Mouse (Mus musculus) limb, embryonic 13.5 days (tissue): ENCODE results near the gene Prss53. TPM values are rescaled to one million over a fixed set of nuclear protein-coding genes. Genes with fewer than 3 reads are reported as not detected.

Experiments used
- ATAC-seq: fragments of 200-750 bp; cut with Nextera tagmentation; 2 replicates; pipeline ENCODE4 v1.8.0; 2017; ENCODE audit warnings: low read depth, moderate number of reproducible peaks, moderate TSS enrichment; ENCODE audit not compliant: low FRiP score
- H3K27ac ChIP-seq: fragments of 300-500 bp; sonication (generic); 2 replicates; pipeline ENCODE4 v1.5.1; 2015; ENCODE audit warnings: inconsistent platforms, mild to moderate bottlenecking, moderate library complexity
- H3K27me3 ChIP-seq: fragments of 300-500 bp; sonication (generic); 2 replicates; pipeline ENCODE4 v1.6.1; 2015; ENCODE audit warnings: mild to moderate bottlenecking, inconsistent platforms
- H3K36me3 ChIP-seq: fragments of 300-500 bp; sonication (generic); 2 replicates; pipeline ENCODE4 v1.6.1; 2015; ENCODE audit warnings: inconsistent platforms, mild to moderate bottlenecking, moderate library complexity
- H3K4me1 ChIP-seq: fragments of 300-500 bp; sonication (generic); 2 replicates; pipeline ENCODE4 v1.6.1; 2015; ENCODE audit warnings: inconsistent platforms
- H3K4me2 ChIP-seq: fragments of 300-500 bp; sonication (generic); replicated peaks from 2 replicates; pipeline ENCODE4 v1.6.1; 2015; ENCODE audit warnings: inconsistent platforms, mild to moderate bottlenecking, moderate library complexity
- H3K4me3 ChIP-seq: fragments of 300-500 bp; sonication (generic); 2 replicates; pipeline ENCODE4 v1.5.1; 2015; ENCODE audit warnings: moderate library complexity, mild to moderate bottlenecking, inconsistent platforms
- H3K9ac ChIP-seq: fragments of 300-500 bp; sonication (generic); 2 replicates; pipeline ENCODE4 v1.6.1; 2015; ENCODE audit warnings: mild to moderate bottlenecking, inconsistent platforms
- H3K9me3 ChIP-seq: fragments of 300-500 bp; sonication (generic); 2 replicates; pipeline ENCODE4 v1.6.1; 2016; ENCODE audit warnings: inconsistent platforms
- WGBS: fragments of 180-500 bp; shearing (Covaris S2); methylation state at CpG from one replicate; pipeline ENCODE4 v1.1.7; 2015; 5-methylcytosine and 5-hydroxymethylcytosine counted together
- polyA plus RNA-seq: library from polyadenylated mRNA; unstranded; fragments of >200 nt; fragmentation: Nextera tagmentation; extraction: Ambion mirVana; gene quantifications from 2 replicates; pipeline ENCODE4 v1.2.1, GENCODE M21; 2015

Gene Prss53
- polyA plus RNA-seq, 1 experiment from 2014 or later = 1.9 TPM

DNA sequence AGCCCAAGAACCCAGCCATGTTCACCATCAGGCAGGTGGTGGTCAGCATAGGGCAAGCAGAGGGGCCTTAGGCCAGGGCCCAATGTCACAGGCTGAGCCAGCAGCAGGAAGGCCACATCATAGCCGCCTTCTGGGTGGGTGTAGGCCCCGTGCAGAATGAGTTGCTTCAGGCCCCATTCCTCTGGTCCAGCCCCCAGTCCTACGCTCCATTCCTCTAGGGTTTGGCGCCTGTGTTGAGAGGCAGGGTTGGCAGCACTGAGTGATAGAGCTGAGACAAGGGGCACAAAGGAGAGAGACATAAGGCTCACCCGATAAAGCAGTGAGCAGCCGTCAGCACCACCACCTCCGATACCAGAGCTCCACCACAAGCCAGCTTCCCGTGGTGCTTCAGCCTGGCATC lies 3.6 kb downstream of the Prss53 start:
- Histone ChIP-seq H3K27ac (no peak overlapping the region), H3K9ac (no peak overlapping the region), H3K9me3 (no peaks in the 10 kb centered on the region), H3K27me3 (no peaks in the 10 kb centered on the region), H3K4me3 (no peak overlapping the region), H3K4me1 (peaks cover 30% of the 10 kb centered on the region), H3K36me3 (peaks cover 88% of the 10 kb centered on the region), H3K4me2 (no peak overlapping the region)
- 88% methylated on average over 8 of the region's 8 CpGs for WGBS
- no peak for ATAC-seq

DNA sequence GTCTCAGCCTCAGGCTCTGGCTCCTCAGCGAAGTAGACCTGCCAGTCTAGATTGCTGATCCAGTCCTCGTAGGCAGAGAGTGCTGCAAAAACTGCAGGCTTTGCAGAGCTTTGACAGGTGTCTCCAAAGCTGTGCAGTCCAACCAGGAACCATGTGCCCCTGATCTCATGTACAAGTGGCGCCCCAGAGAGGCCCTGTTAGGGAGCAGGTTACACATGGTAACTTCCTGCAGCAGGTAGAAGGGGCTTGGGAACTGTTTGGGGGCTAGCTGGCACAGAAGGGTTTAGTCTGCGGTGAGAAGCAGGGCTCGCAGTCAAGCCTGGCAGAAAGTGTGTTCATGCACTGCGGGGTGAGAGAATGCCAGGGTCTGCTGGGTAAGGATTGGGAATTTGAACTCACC lies 4.2 kb downstream of the Prss53 start:
- H3K9ac ChIP-seq = no peak overlapping the region

DNA sequence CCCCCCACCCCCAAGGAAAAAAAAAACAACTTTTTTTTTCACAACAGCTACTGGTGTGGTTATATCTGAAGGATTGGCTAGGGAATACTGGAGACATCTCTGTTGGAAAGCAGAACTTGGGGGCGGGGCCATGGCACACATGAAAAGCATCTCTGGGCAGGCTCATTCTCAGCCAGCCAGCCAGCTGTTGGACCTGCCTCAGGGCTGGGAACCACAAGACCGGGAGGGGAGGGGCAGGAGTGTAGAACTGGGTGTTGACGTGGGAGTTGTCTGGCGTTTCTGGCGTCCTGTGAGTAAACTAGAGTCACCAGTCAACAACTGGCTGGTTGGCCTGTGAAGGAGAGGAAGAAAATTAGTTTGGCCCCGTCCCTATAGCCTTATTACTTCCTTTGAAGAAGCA lies 4.8 kb downstream of the Prss53 start:
- Histone ChIP-seq H3K27me3 (no peaks in the 10 kb centered on the region), H3K9me3 (no peaks in the 10 kb centered on the region), H3K36me3 (peaks cover 90% of the 10 kb centered on the region), H3K4me1 (peaks cover 30% of the 10 kb centered on the region), H3K27ac (no peak overlapping the region), H3K4me2 (no peak overlapping the region), H3K9ac (no peak overlapping the region), H3K4me3 (no peak overlapping the region)
- WGBS = 62% methylated on average over 6 of the region's 6 CpGs
- ATAC-seq = no peak

More for the DNA sequence above, 4.2 kb downstream of the Prss53 start:
- H3K4me1 ChIP-seq = peaks cover 30% of the 10 kb centered on the region
- H3K27ac ChIP-seq = no peak overlapping the region
- no peaks in the 10 kb centered on the region for H3K27me3 ChIP-seq
- no peak overlapping the region for H3K4me3 ChIP-seq
- H3K4me2 ChIP-seq = no peak overlapping the region
- H3K9me3 ChIP-seq = no peaks in the 10 kb centered on the region
- peaks cover 90% of the 10 kb centered on the region for H3K36me3 ChIP-seq
- 88% methylated on average over 6 of the region's 6 CpGs for WGBS
- ATAC-seq = no peak

GRCm38 (mm10) chr7:127880431-127880830 lies 10.3 kb downstream of the Prss53 start:
- Histone ChIP-seq H3K9me3 (no peaks in the 10 kb centered on the region), H3K4me3 (no peak overlapping the region), H3K27ac (no peak overlapping the region), H3K9ac (no peak overlapping the region), H3K4me1 (peaks cover 34% of the 10 kb centered on the region), H3K36me3 (peaks cover 76% of the 10 kb centered on the region), H3K27me3 (no peaks in the 10 kb centered on the region), H3K4me2 (no peak overlapping the region)
- 89% methylated on average over 12 of the region's 12 CpGs for WGBS
- ATAC-seq = no peak

DNA sequence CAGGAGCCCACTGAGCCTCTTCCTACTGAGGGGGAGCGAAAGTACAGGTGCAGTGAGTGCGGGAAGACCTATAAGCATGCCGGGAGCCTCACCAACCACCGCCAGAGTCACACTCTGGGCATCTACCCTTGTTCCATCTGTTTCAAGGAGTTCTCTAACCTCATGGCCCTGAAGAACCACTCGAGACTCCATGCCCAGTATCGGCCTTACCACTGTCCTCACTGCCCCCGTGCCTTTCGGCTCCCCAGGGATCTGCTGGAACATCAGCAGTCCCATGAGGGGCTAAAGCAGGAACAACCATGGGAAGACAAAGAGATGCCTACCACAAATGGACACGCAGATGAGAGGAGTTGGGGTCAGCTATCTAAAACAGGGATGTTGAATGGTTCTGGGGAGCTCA lies 11.5 kb downstream of the Prss53 start:
- ATAC-seq = no peak
- Histone ChIP-seq H3K4me1 (peaks cover 30% of the 10 kb centered on the region), H3K9ac (no peak overlapping the region), H3K27me3 (no peaks in the 10 kb centered on the region), H3K27ac (no peak overlapping the region), H3K4me2 (no peak overlapping the region), H3K36me3 (peaks cover 66% of the 10 kb centered on the region), H3K9me3 (no peaks in the 10 kb centered on the region), H3K4me3 (no peak overlapping the region)
- 97% methylated on average over 9 of the region's 9 CpGs for WGBS

DNA sequence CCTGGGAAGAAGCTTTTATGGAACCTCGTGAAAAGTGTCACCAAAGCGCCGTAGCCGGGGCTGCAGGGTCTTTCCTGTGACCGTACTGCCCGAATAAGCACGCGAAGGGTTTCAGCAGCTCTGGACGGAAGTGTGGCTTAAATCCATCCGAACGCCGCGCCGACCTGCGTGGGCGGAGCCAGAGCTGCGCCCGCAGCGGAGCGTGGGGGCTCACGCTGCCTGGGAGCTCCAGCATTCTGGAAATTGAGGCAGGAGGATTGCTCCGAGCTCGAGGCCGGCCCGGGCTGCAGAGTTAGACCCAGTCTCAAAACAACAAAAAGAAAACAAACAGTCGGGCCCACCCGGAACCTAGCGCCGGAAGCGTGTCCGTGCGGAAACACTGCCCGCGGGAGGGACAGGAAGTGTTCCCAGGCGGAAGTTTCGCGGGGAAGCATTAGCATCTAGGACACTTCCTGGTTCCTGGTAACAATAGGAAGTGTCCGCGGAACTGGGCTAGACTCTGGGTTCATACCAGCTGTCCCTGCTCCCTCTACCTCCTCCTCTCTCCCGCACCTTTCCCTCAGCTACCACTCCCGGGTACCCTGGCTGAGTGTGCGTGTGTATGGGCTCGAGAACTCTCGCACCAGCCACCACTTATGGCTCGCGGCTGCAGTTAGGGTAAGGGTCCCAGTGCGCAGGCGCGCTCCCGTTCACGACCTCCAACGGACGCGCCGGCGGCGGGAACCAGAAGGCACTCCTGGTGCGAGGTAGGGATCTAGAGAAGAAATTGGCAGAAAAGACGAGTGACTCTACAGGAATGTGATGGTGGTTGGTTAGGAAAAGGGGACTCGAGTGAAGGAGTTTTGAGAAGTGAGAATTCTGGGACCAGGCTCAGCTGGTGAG lies 14.1 kb downstream of the Prss53 start, which contains the start of gene Zfp668:
Gene Zfp668 (minus strand): TSS at position 362 of the 882 bp plus-strand sequence.
- H3K9ac ChIP-seq = peak within 1 kb of the TSS; percentile 97
- peaks cover 20% of the 10 kb centered on the region for H3K4me1 ChIP-seq
- H3K27me3 ChIP-seq = no peaks in the 10 kb centered on the region
- H3K36me3 ChIP-seq = peaks cover 50% of the 10 kb centered on the region
- H3K9me3 ChIP-seq = no peaks in the 10 kb centered on the region
- H3K4me3 ChIP-seq = peak within 1 kb of the TSS; percentile 88
- WGBS = under 1% methylated on average over 60 of the region's 60 CpGs
- H3K27ac ChIP-seq = peak within 1 kb of the TSS; percentile 98
- H3K4me2 ChIP-seq = peak within 1 kb of the TSS; percentile 89
- ATAC-seq = peak; percentile 70

DNA sequence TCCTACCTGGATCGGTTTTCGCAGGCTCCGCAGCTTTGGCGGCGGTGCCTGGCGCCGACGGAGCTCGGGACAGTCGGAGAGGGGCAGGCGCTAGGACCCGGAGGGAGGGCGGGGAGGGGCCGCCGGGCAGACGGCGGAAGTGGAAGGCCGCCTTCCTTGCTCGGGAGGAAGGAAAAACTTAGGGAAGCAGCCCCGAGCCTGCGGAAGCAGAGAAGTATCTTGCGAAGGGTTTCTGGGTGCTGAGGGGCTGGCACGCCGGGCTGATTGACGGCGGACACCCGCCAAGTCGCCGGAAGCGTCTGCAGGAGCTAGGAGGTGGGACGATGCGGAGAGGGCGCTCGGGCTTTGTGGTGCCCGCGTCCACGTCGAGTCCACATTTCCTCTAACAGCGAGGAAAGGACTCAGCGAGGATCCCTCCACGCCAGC lies 14.7 kb downstream of the Prss53 start, which contains the start of gene Zfp646:
Gene Zfp646 (plus strand): TSS at position 181 of the 426 bp plus-strand sequence.
- H3K4me2 ChIP-seq = peak within 1 kb of the TSS; percentile 89
- H3K4me1 ChIP-seq = peaks cover 20% of the 10 kb centered on the region
- H3K27ac ChIP-seq = peak within 1 kb of the TSS; percentile 98
- ATAC-seq = peak; percentile 92
- H3K27me3 ChIP-seq = no peaks in the 10 kb centered on the region
- WGBS = under 1% methylated on average over 41 of the region's 41 CpGs
- H3K4me3 ChIP-seq = peak within 1 kb of the TSS; percentile 88
- H3K36me3 ChIP-seq = peaks cover 48% of the 10 kb centered on the region
- H3K9ac ChIP-seq = peak within 1 kb of the TSS; percentile 97
- no peaks in the 10 kb centered on the region for H3K9me3 ChIP-seq

DNA sequence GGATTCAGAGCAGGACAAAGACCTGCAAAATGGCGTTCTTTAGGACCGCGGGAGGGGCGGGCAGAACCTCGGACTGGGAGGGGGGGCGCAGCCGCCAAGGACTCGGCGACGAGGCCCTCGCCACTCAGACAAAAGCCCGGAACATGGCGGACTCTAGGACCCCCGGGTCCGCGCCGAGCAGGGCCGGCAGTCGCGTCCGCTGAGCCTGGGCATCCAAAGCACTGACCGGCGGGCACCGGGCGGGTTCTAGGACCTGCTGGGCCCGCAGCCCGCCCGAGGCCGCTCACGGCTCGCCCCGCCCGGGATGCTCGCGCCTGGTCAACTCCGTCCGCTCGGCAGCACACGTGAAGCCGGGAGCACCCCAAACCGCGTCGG lies 15.2 kb downstream of the Prss53 start:
- H3K4me3 ChIP-seq = peak overlapping the region; percentile 88

GRCm38 (mm10) chr7:127874812-127875626 lies 15.8 kb downstream of the Prss53 start:
- Histone ChIP-seq H3K9me3 (no peaks in the 10 kb centered on the region), H3K4me1 (peaks cover 20% of the 10 kb centered on the region), H3K9ac (peak overlapping the region; percentile 97), H3K27me3 (no peaks in the 10 kb centered on the region), H3K36me3 (peaks cover 47% of the 10 kb centered on the region), H3K27ac (peak overlapping the region; percentile 98), H3K4me3 (peak overlapping the region; percentile 88), H3K4me2 (peak overlapping the region; percentile 89)
- 4% methylated on average over 20 of the region's 20 CpGs for WGBS
- ATAC-seq = peak; percentile 14; the same call in 1 of the 2 replicates

More for the DNA sequence above, 15.2 kb downstream of the Prss53 start:
- peak overlapping the region; percentile 98 for H3K27ac ChIP-seq
- under 1% methylated on average over 43 of the region's 43 CpGs for WGBS
- ATAC-seq = peak; percentile 95
- H3K4me1 ChIP-seq = peaks cover 20% of the 10 kb centered on the region
- H3K27me3 ChIP-seq = no peaks in the 10 kb centered on the region
- peak overlapping the region; percentile 97 for H3K9ac ChIP-seq
- H3K4me2 ChIP-seq = peak overlapping the region; percentile 89
- H3K9me3 ChIP-seq = no peaks in the 10 kb centered on the region
- peaks cover 47% of the 10 kb centered on the region for H3K36me3 ChIP-seq

DNA sequence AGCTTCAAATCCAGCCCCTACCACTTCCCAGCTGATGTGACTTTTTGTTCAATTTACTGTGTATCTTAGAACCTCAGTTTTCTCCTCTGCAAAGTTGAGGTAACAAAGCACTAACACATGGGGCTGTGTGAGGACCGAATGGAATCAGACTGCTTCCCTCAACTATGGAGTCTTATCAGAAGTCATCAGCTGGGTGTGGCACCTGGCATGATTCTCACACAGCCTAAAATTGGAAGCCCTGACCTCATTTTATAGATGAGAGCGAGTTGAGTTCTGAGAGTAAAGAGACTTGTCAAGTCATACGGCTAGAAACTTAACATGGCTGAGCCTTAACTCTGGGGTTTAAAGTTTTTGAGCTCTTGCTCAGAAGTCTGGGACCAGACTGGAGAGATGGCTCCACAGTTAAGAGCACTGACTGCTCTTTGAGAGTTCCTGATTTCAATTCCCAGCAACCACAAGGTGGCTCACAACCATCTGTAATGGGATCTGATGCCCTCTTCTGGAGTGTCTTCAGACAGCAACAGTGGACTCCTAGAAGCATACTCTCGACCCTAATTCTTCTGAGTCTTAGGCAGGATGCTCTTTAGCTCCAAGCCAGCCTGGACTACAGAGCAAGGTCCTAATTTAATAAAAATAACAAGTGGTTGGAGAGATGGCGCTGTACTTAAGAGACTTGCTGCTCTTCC lies 20.5 kb downstream of the Prss53 start:
- Histone ChIP-seq H3K27ac (no peak overlapping the region), H3K36me3 (peaks cover 57% of the 10 kb centered on the region), H3K4me1 (peaks cover 12% of the 10 kb centered on the region), H3K27me3 (no peaks in the 10 kb centered on the region), H3K4me3 (no peak overlapping the region), H3K4me2 (no peak overlapping the region), H3K9ac (no peak overlapping the region), H3K9me3 (no peaks in the 10 kb centered on the region)
- 84% methylated on average over 5 of the region's 5 CpGs for WGBS
- no peak for ATAC-seq

DNA sequence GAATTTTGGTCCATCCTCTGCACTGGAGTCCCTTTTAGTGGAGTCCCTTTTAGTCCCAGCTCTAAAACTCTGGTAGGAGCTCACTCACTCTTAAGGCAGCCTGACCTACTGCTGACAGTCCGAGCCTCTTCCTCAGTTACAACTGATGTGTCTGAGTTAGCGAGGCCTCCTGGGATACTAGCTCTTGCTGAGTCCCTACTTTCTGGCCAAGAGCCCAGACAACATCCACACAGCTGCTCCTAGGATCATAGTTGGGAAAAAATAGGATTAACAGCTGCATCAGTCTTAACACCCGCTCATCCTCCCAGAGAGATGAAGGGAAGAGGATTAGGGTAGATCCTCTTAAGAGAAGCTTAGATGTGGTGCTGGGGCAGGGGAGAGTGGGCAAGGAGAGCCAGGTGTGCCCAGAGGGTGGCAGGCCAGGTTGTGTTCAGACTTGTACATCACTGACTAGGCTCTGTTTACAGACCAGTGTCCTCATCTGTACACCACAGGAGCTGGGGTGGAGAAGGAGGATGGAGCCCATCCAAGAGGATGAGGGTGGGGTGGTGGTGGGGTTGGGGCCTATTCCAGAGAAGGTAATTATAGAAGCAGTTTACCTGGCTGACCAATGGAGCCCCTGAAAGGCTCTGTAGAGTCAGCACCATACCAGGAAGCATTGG lies 21.5 kb downstream of the Prss53 start:
- H3K9me3 ChIP-seq = no peaks in the 10 kb centered on the region
- no peaks in the 10 kb centered on the region for H3K27me3 ChIP-seq
- 0 out of 2 replicates have a peak overlapping the region, but pooled peaks have one; percentile 8 for H3K9ac ChIP-seq
- H3K4me3 ChIP-seq = no peak overlapping the region
- peaks cover 66% of the 10 kb centered on the region for H3K36me3 ChIP-seq
- no peak overlapping the region for H3K4me2 ChIP-seq
- WGBS = 79% methylated on average over 3 of the region's 3 CpGs
- H3K27ac ChIP-seq = no peak overlapping the region
- H3K4me1 ChIP-seq = peaks cover 8% of the 10 kb centered on the region
- ATAC-seq = peak; percentile 67; the same call in 1 of the 2 replicates
